Comparison of ENCODE assay signal across 11 mouse cellular contexts in genomic region chr2:166338396-166339085, GRCm38 (mm10).
DNase-seq lines count a peak whose midpoint lies in the region; ATAC-seq lines count a peak whose summit lies in the region.
"Had no signal": no experiment of that assay in that cellular context is flagged by ENCODE, and none has a peak within 500 bp of the region (broad histone marks: within the 10 kb centered on the region; RNA-seq: fewer than 3 reads in every experiment).

No protein-coding gene starts in this region.

- H3K27ac ChIP-seq in kidney, embryonic 15.5 days: peak overlapping the region; percentile 19; the same call in 1 of the 2 replicates
- H3K27ac ChIP-seq in embryonic facial prominence, embryonic 15.5 days (replicated peaks): peak overlapping the region; percentile 61; the same call in 1 of the 2 replicates
- peak overlapping the region; percentile 61 for H3K27ac ChIP-seq in limb, embryonic 11.5 days (replicated peaks; ENCODE audit: low read depth, low read length)
- no peak overlapping the region for H3K27ac ChIP-seq in midbrain, embryonic 10.5 days (replicated peaks)
- H3K27ac ChIP-seq: neural tube, embryonic 13.5 days had no signal

- no peaks in the 10 kb centered on the region for H3K9me3 ChIP-seq in kidney, embryonic 15.5 days (replicated peaks)
- H3K9me3 ChIP-seq in embryonic facial prominence, embryonic 15.5 days (replicated peaks): no peaks in the 10 kb centered on the region
- H3K9me3 ChIP-seq in limb, embryonic 11.5 days (ENCODE audit: control insufficient read depth, low read length): no peaks in the 10 kb centered on the region
- peaks cover 3% of the 10 kb centered on the region; the same call in 1 of the 2 replicates for H3K9me3 ChIP-seq in midbrain, embryonic 10.5 days (replicated peaks)
- H3K9me3 ChIP-seq: neural tube, embryonic 13.5 days had no signal

- no peak overlapping the region for H3K4me2 ChIP-seq in kidney, embryonic 15.5 days
- H3K4me2 ChIP-seq in embryonic facial prominence, embryonic 15.5 days (replicated peaks): no peak overlapping the region
- H3K4me2 ChIP-seq in limb, embryonic 11.5 days (ENCODE audit: low read depth, severe bottlenecking): no peak overlapping the region; the same call in 1 of the 2 replicates
- H3K4me2 ChIP-seq: neural tube, embryonic 13.5 days had no signal

- no peak overlapping the region for H3K9ac ChIP-seq in kidney, embryonic 15.5 days
- H3K9ac ChIP-seq in embryonic facial prominence, embryonic 15.5 days: no peak overlapping the region
- H3K9ac ChIP-seq in limb, embryonic 11.5 days (ENCODE audit: low read length): no peak overlapping the region
- H3K9ac ChIP-seq: neural tube, embryonic 13.5 days had no signal

- no peak overlapping the region for H3K4me3 ChIP-seq in kidney, embryonic 15.5 days (replicated peaks)
- no peak overlapping the region for H3K4me3 ChIP-seq in embryonic facial prominence, embryonic 15.5 days (replicated peaks)
- H3K4me3 ChIP-seq in limb, embryonic 11.5 days (ENCODE audit: low read depth, low read length): no peak overlapping the region
- no peak overlapping the region for H3K4me3 ChIP-seq in midbrain, embryonic 10.5 days
- H3K4me3 ChIP-seq: neural tube, embryonic 13.5 days had no signal

- no peaks in the 10 kb centered on the region; the same call in 1 of the 2 replicates for H3K27me3 ChIP-seq in kidney, embryonic 15.5 days
- no peaks in the 10 kb centered on the region for H3K27me3 ChIP-seq in embryonic facial prominence, embryonic 15.5 days
- no peaks in the 10 kb centered on the region for H3K27me3 ChIP-seq in limb, embryonic 11.5 days (ENCODE audit: control insufficient read depth, insufficient read depth, low read length)
- peaks cover 12% of the 10 kb centered on the region for H3K27me3 ChIP-seq in midbrain, embryonic 10.5 days (ENCODE audit: low read depth, poor library complexity, severe bottlenecking)

- 38% methylated on average over 11 of the region's 11 CpGs for WGBS in kidney, embryonic 15.5 days
- WGBS in embryonic facial prominence, embryonic 15.5 days: 45% methylated on average over 11 of the region's 11 CpGs
- WGBS in limb, embryonic 11.5 days: 29% methylated on average over 11 of the region's 11 CpGs
- WGBS in midbrain, embryonic 10.5 days: 77% methylated on average over 11 of the region's 11 CpGs

- DNase-seq in kidney, adult 8-10 months: no peak
- peak; percentile 38 for DNase-seq in ZHBTc4 (ENCODE audit: low read depth, low spot score)
- DNase-seq in limb, embryonic 11.5 days (ENCODE audit: low spot score): peak; percentile 37
- no peak for DNase-seq in frontal cortex, postnatal 36 days (ENCODE audit: low spot score in 2 of 2)
- no peak for DNase-seq in cerebellum, adult 9-10 months
- DNase-seq in midbrain, embryonic 10.5 days (ENCODE audit: low spot score): no peak
- DNase-seq: adrenal gland, adult 8-10 months; cerebellum, adult 9-11 months had no signal

- H3K36me3 ChIP-seq in kidney, embryonic 15.5 days: no peaks in the 10 kb centered on the region
- H3K36me3 ChIP-seq in embryonic facial prominence, embryonic 15.5 days: no peaks in the 10 kb centered on the region
- no peaks in the 10 kb centered on the region for H3K36me3 ChIP-seq in limb, embryonic 11.5 days (ENCODE audit: control insufficient read depth, insufficient read depth, low read length)
- no peaks in the 10 kb centered on the region for H3K36me3 ChIP-seq in midbrain, embryonic 10.5 days
- H3K36me3 ChIP-seq: neural tube, embryonic 13.5 days had no signal

- ATAC-seq in kidney, embryonic 15.5 days (replicated peaks; ENCODE audit: low FRiP score): 0 out of 2 replicates have a peak, but pooled peaks have one; percentile 13
- no peak for ATAC-seq in embryonic facial prominence, embryonic 15.5 days (ENCODE audit: insufficient number of reproducible peaks, low FRiP score, low TSS enrichment, low read depth)
- ATAC-seq in limb, embryonic 11.5 days (ENCODE audit: insufficient number of reproducible peaks, low FRiP score, low TSS enrichment, low read depth): no peak

- H3K4me1 ChIP-seq in kidney, embryonic 15.5 days: peaks cover 40% of the 10 kb centered on the region
- H3K4me1 ChIP-seq in embryonic facial prominence, embryonic 15.5 days: peaks cover 50% of the 10 kb centered on the region
- peaks cover 45% of the 10 kb centered on the region for H3K4me1 ChIP-seq in limb, embryonic 11.5 days (ENCODE audit: control insufficient read depth, insufficient read depth, low read length)
- H3K4me1 ChIP-seq in midbrain, embryonic 10.5 days: peaks cover 11% of the 10 kb centered on the region

Comparison
In these comparisons a context has a peak if more than half of its experiments do, and no peak if none do; other contexts are left out.
1. DNase-seq: peak in ZHBTc4 (single experiment) and limb, embryonic 11.5 days (single experiment); none in kidney, adult 8-10 months (0 of 2), frontal cortex, postnatal 36 days (0 of 2), cerebellum, adult 9-10 months (single experiment) and midbrain, embryonic 10.5 days (single experiment).